Mouse (Mus musculus) testis, adult 2 months (tissue): ENCODE data around the gene Ap5b1. TPM values are rescaled to one million over a fixed set of nuclear protein-coding genes. Genes with fewer than 3 reads are reported as not detected.

Experiments used
- H3K27ac ChIP-seq: fragments of 200-500 bp; 2 replicates; pipeline ENCODE4 v1.5.1; 2012; ENCODE audit warnings: low read depth, low read length; ENCODE audit not compliant: control insufficient read depth, insufficient read depth
- H3K27me3 ChIP-seq: fragments of 200-500 bp; 2 replicates; pipeline ENCODE4 v1.6.1; 2012; ENCODE audit warnings: mild to moderate bottlenecking, low read length, moderate library complexity; ENCODE audit not compliant: control insufficient read depth, insufficient read depth
- H3K36me3 ChIP-seq: fragments of 200-500 bp; 2 replicates; pipeline ENCODE4 v1.6.1; 2012; ENCODE audit warnings: mild to moderate bottlenecking, low read length; ENCODE audit not compliant: control insufficient read depth, insufficient read depth
- H3K4me1 ChIP-seq: fragments of 200-500 bp; 2 replicates; pipeline ENCODE4 v1.6.1; 2012; ENCODE audit warnings: low read length; ENCODE audit not compliant: control insufficient read depth, insufficient read depth
- H3K4me3 ChIP-seq: fragments of 200-500 bp; 2 replicates; pipeline ENCODE4 v1.5.1; 2012; ENCODE audit warnings: low read depth, mild to moderate bottlenecking, low read length, moderate library complexity, mixed read lengths; ENCODE audit not compliant: control insufficient read depth
- CTCF ChIP-seq: fragments of 200-500 bp; IDR thresholded peaks from 2 replicates; pipeline ENCODE4 v1.5.1; 2012; ENCODE audit warnings: low read depth, mild to moderate bottlenecking, inconsistent platforms, low read length, moderate library complexity; ENCODE audit not compliant: control insufficient read depth, insufficient read depth, insufficient replicate concordance
- POLR2A ChIP-seq: fragments of 200-500 bp; IDR thresholded peaks from 2 replicates; pipeline ENCODE4 v1.6.1; 2012; ENCODE audit warnings: low read depth, mild to moderate bottlenecking, inconsistent platforms, low read length, moderate library complexity; ENCODE audit not compliant: control insufficient read depth
- polyA plus RNA-seq: library from polyadenylated mRNA; depleted of rRNA; stranded (reverse); fragments of >200 nt; gene quantifications from 2 replicates; pipeline ENCODE4 v1.2.3, GENCODE M21; 2012

Ap5b1 gene
- polyA plus RNA-seq, 1 experiment, result 15.4 TPM

GRCm38 (mm10) chr19:5559229-5559628 is 8.6 kb upstream of the Ap5b1 start:
- Histone ChIP-seq H3K4me1 (peaks cover 33% of the 10 kb centered on the region), H3K4me3 (peak overlapping the region; percentile 87), H3K36me3 (no peaks in the 10 kb centered on the region), H3K27ac (no peak overlapping the region), H3K27me3 (no peaks in the 10 kb centered on the region)
- TF ChIP-seq POLR2A (no peak), CTCF (no peak)

DNA sequence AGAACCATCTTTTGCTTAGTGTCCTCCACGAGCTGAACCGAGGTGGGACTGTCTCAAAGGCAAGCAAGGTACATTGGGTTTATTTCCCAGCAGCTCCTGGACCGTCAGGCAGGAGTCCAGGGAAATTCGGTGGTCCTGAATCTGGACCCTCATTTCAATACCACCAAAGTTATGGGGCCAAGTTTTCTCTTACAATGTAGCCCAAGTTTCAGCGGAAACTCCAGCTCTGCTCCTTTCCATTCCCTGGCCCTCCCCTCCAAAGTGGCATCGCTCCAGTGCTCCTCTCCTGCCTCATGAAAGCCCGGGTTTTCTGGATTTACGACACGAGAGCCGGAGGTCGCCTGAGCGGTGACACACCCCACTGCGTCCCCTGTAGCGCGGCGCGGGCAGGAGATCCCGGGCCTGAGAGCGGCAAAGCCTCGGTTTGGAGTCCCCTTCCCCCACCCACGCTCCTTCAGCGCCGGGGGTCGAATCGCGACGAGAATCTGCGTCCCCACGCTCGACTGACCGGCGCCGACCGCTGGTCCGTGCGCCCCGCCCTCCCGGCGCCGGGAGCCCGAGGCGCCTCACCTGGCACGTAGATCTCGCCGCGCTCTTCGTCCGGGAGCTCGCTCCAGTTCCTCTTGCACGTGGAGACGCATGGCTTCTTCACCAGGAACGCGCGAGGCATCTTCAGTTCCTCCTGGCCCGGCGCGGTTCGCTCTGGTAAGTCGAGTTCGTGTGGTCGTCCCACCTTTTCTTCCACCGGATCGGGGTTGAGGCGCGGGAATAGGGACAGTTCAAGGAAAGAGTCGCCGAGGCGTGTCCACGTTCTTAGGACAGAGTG is 8.0 kb upstream of the Ap5b1 start:
- Histone ChIP-seq H3K27me3 (no peaks in the 10 kb centered on the region), H3K4me3 (peak overlapping the region; percentile 87), H3K36me3 (no peaks in the 10 kb centered on the region), H3K4me1 (peaks cover 33% of the 10 kb centered on the region), H3K27ac (peak overlapping the region; percentile 73)
- TF ChIP-seq POLR2A, result no peak; the same call in none of the 2 replicates
- no peak for TF ChIP-seq CTCF

DNA sequence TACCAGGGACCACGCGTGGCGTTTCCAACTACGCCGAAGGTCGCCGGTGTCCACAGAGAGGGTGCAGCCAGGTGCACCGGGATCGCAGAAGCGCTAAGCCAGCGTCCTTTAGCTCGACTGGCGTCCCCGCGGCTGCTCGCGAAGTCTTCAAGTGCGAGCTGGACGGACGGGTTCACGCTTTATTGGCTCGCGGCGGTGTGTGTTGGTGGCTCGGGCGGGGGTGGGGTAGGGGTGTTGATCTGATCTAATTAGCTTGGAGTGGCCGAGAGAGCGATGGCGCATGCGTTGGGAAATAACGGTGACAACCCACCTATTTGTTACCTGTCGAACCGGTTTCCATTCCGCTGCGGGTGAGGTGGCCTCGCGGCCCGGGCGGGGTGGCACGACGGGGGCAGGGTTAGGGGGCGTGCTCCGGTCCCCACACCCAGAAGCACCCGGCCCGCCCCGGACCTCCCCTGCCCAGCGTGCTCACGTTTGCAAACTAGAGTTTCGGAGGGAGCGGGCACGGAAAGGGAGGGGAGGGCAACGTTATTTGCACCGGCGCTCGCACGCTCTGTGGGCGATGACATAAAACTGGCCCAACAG is 7.3 kb upstream of the Ap5b1 start, which contains the start of gene Ovol1:
Gene Ovol1 (minus strand): TSS at position 190 of the 585 bp plus-strand sequence.
- Histone ChIP-seq H3K4me3 (peak within 1 kb of the TSS; percentile 87), H3K27me3 (no peaks in the 10 kb centered on the region), H3K27ac (peak within 1 kb of the TSS; percentile 73), H3K36me3 (no peaks in the 10 kb centered on the region), H3K4me1 (peaks cover 33% of the 10 kb centered on the region)
- TF ChIP-seq CTCF, result no peak
- no peak for TF ChIP-seq POLR2A

GRCm38 (mm10) chr19:5561252-5561790 is 6.5 kb upstream of the Ap5b1 start:
- Histone ChIP-seq H3K36me3 (no peaks in the 10 kb centered on the region), H3K27ac (no peak overlapping the region), H3K27me3 (no peaks in the 10 kb centered on the region), H3K4me3 (peak overlapping the region; percentile 87), H3K4me1 (peaks cover 35% of the 10 kb centered on the region)
- TF ChIP-seq CTCF, result no peak
- no peak for TF ChIP-seq POLR2A

GRCm38 (mm10) chr19:5561886-5562285 is 5.9 kb upstream of the Ap5b1 start:
- Histone ChIP-seq H3K36me3 (no peaks in the 10 kb centered on the region), H3K27me3 (no peaks in the 10 kb centered on the region), H3K4me3 (no peak overlapping the region), H3K4me1 (peaks cover 40% of the 10 kb centered on the region), H3K27ac (no peak overlapping the region)
- TF ChIP-seq CTCF (no peak), POLR2A (no peak)

DNA sequence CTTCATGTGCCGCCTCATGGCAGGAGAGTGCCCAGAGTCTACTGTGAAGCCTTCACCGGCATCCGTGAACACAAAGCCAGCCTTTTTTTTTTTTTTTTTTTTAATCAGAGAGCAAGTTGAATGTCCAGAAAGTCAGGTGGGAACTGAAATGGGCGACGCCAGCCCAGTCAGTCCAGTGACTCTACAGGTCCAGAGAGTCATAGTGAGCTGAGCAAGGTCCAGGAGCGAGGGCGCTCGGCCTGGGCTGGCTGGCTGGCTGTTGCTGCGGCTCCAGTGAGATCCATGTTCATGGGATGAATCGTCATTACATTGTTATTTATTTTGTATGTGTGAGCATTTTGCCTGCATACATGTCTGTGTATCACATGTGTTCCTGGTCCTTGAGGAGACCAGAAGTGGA is 5.0 kb upstream of the Ap5b1 start:
- Histone ChIP-seq H3K36me3 (no peaks in the 10 kb centered on the region), H3K27ac (no peak overlapping the region), H3K4me1 (peaks cover 43% of the 10 kb centered on the region), H3K4me3 (no peak overlapping the region), H3K27me3 (no peaks in the 10 kb centered on the region)
- no peak for TF ChIP-seq CTCF
- no peak for TF ChIP-seq POLR2A

DNA sequence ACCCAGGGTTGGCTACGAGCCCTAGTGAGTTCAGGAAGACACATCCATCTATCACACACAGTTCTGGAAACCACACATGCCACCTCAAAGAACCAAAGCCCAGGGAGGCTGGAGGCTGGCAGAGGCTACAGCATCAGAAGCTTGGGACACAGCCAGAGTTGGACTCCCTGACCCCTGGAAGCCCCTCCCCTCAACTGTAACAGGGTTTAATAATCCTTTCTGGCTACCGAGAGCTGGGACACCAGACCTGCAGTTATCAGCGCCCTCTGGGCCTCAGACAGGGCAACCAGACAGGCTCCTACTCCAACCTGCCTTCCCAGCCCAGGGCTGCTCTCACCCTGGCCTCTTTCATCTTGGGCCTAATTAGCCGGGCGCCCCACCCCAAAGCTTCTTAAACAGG is 1.5 kb upstream of the Ap5b1 start:
- H3K4me1 ChIP-seq, result peaks cover 29% of the 10 kb centered on the region
- TF ChIP-seq POLR2A (no peak), CTCF (no peak)
- peak overlapping the region; percentile 96 for H3K4me3 ChIP-seq
- no peaks in the 10 kb centered on the region for H3K36me3 ChIP-seq
- H3K27ac ChIP-seq, result no peak overlapping the region; the same call in 1 of the 2 replicates
- H3K27me3 ChIP-seq, result no peaks in the 10 kb centered on the region
